Mouse (Mus musculus) layer of hippocampus, adult 9-10 months (tissue): ENCODE results near the gene Rbp7.
"Not testable (repeated sequence)": the region's sequence is repeated elsewhere in the genome, so short reads cannot be mapped to it uniquely, and the experiment has no call there.

Experiments
- DNase-seq: peaks from one replicate; pipeline ENCODE4 v3.0.0; 2022; ENCODE audit warnings: low spot score

Gene Rbp7

GRCm38 (mm10) chr4:149454879-149455278 lies at the start of gene Rbp7:
Gene Rbp7 (minus strand): TSS chr4:149454978.
- no peak for DNase-seq

GRCm38 (mm10) chr4:149504363-149504762 lies 49.6 kb upstream of the Rbp7 start:
- no peak for DNase-seq

GRCm38 (mm10) chr4:149499790-149500189 lies 45.0 kb upstream of the Rbp7 start:
- DNase-seq = no peak

GRCm38 (mm10) chr4:149498901-149499300 lies 44.1 kb upstream of the Rbp7 start:
- DNase-seq = no peak

GRCm38 (mm10) chr4:149496612-149497011 lies 41.8 kb upstream of the Rbp7 start:
- DNase-seq = no peak

GRCm38 (mm10) chr4:149491151-149491550 lies 36.4 kb upstream of the Rbp7 start:
- no peak for DNase-seq

- no peak for DNase-seq
These were observed 34.9 kb upstream of the Rbp7 start for GRCm38 (mm10) chr4:149489415-149490240.

- DNase-seq = no peak
These were observed 33.0 kb upstream of the Rbp7 start for GRCm38 (mm10) chr4:149487729-149488128.

- DNase-seq = no peak
These were observed 31.0 kb upstream of the Rbp7 start for GRCm38 (mm10) chr4:149485825-149486206.

- peak; percentile 60 for DNase-seq
These were observed 30.5 kb upstream of the Rbp7 start, which contains the start of the genes Nmnat1 and Lzic for GRCm38 (mm10) chr4:149485053-149485824. Gene Nmnat1 (minus strand): TSS chr4:149485202. Gene Lzic (plus strand): TSS chr4:149485229.

GRCm38 (mm10) chr4:149484566-149484965 lies 29.8 kb upstream of the Rbp7 start:
- DNase-seq = no peak

- DNase-seq = no peak
These were observed 22.3 kb upstream of the Rbp7 start, which contains the start of gene Tmem274 for GRCm38 (mm10) chr4:149477078-149477477. Gene Tmem274 (plus strand): TSS chr4:149477378.

- DNase-seq = no peak
These were observed 20.3 kb upstream of the Rbp7 start for GRCm38 (mm10) chr4:149475096-149475495.

- no peak for DNase-seq
These were observed 14.8 kb upstream of the Rbp7 start for GRCm38 (mm10) chr4:149469557-149469956.

- no peak for DNase-seq
These were observed 8.7 kb upstream of the Rbp7 start for GRCm38 (mm10) chr4:149463435-149463950.

GRCm38 (mm10) chr4:149462305-149462971 lies 7.7 kb upstream of the Rbp7 start:
- no peak for DNase-seq

GRCm38 (mm10) chr4:149461579-149462304 lies 7.0 kb upstream of the Rbp7 start:
- DNase-seq = no peak

GRCm38 (mm10) chr4:149460475-149460874 lies 5.7 kb upstream of the Rbp7 start:
- DNase-seq = not testable (repeated sequence)

- DNase-seq = no peak
These were observed 4.6 kb upstream of the Rbp7 start for GRCm38 (mm10) chr4:149459425-149459824.

GRCm38 (mm10) chr4:149458526-149458925 lies 3.7 kb upstream of the Rbp7 start:
- no peak for DNase-seq

GRCm38 (mm10) chr4:149457831-149458430 lies 3.2 kb upstream of the Rbp7 start:
- DNase-seq = no peak
